Mouse (Mus musculus) regulatory T cell (primary cell): Measurements from ENCODE around the gene Alpk3.

Experiments used
- in situ Hi-C: fragments of 300-600 bp; cut with MboI, MseI; formaldehyde crosslinking; loops from one replicate; pipeline ENCODE4 v1.15.1; 2025; ENCODE audit warnings: high pct_unique_total_duplicates

Alpk3 gene

GRCm38 (mm10) chr7:81073273-81073672 lies 15.9 kb downstream of the Alpk3 start:
- in situ Hi-C loops: loop anchor here (10.0 kb wide), 1 partner anchor 1538 kb away; no protein-coding TSS in a partner anchor

GRCm38 (mm10) chr7:81074546-81074945 lies 17.1 kb downstream of the Alpk3 start:
- in situ Hi-C loops: loop anchor here (10.0 kb wide), 1 partner anchor 1540 kb away; no protein-coding TSS in a partner anchor

GRCm38 (mm10) chr7:81075299-81075698 lies 17.9 kb downstream of the Alpk3 start:
- in situ Hi-C loops: loop anchor here (10.0 kb wide), 1 partner anchor 1540 kb away; no protein-coding TSS in a partner anchor

GRCm38 (mm10) chr7:81075732-81076131 lies 18.3 kb downstream of the Alpk3 start:
- in situ Hi-C loops: loop anchor here (10.0 kb wide), 1 partner anchor 1541 kb away; no protein-coding TSS in a partner anchor

- in situ Hi-C loops: loop anchor here (10.0 kb wide), 1 partner anchor 1542 kb away; no protein-coding TSS in a partner anchor
Measured at GRCm38 (mm10) chr7:81077009-81077408, 19.6 kb downstream of the Alpk3 start.

- in situ Hi-C loops: loop anchor here (10.0 kb wide), 1 partner anchor 1544 kb away; no protein-coding TSS in a partner anchor
Measured at GRCm38 (mm10) chr7:81078740-81079139, 21.3 kb downstream of the Alpk3 start.

GRCm38 (mm10) chr7:81093420-81093965 lies 36.1 kb downstream of the Alpk3 start:
- in situ Hi-C loops: no loop called here

- in situ Hi-C loops: no loop called here
Measured at GRCm38 (mm10) chr7:81094104-81094757, 36.8 kb downstream of the Alpk3 start.

GRCm38 (mm10) chr7:81100341-81100740 lies 42.9 kb downstream of the Alpk3 start:
- in situ Hi-C loops: no loop called here

- in situ Hi-C loops: no loop called here
Measured at GRCm38 (mm10) chr7:81102854-81103253, 45.5 kb downstream of the Alpk3 start.

- in situ Hi-C loops: no loop called here
Measured at GRCm38 (mm10) chr7:81105525-81105924, 48.1 kb downstream of the Alpk3 start.

- in situ Hi-C loops: no loop called here
Measured at GRCm38 (mm10) chr7:81108226-81108625, 50.8 kb downstream of the Alpk3 start.

- in situ Hi-C loops: no loop called here
Measured at GRCm38 (mm10) chr7:81109717-81110651, 52.6 kb downstream of the Alpk3 start.

GRCm38 (mm10) chr7:81110791-81111190 lies 53.4 kb downstream of the Alpk3 start:
- in situ Hi-C loops: no loop called here

GRCm38 (mm10) chr7:81111729-81112128 lies 54.3 kb downstream of the Alpk3 start:
- in situ Hi-C loops: no loop called here

GRCm38 (mm10) chr7:81112686-81113360 lies 55.4 kb downstream of the Alpk3 start:
- in situ Hi-C loops: no loop called here

- in situ Hi-C loops: no loop called here
Measured at GRCm38 (mm10) chr7:81114555-81114954, 57.2 kb downstream of the Alpk3 start, which contains the start of gene Slc28a1. Gene Slc28a1 (plus strand): TSS chr7:81114799.

- in situ Hi-C loops: no loop called here
Measured at GRCm38 (mm10) chr7:81121099-81121498, 63.7 kb downstream of the Alpk3 start.

GRCm38 (mm10) chr7:81122808-81123207 lies 65.4 kb downstream of the Alpk3 start:
- in situ Hi-C loops: no loop called here

GRCm38 (mm10) chr7:81123553-81123952 lies 66.2 kb downstream of the Alpk3 start:
- in situ Hi-C loops: no loop called here

GRCm38 (mm10) chr7:81124773-81125172 lies 67.4 kb downstream of the Alpk3 start:
- in situ Hi-C loops: no loop called here
